Mouse (Mus musculus) CD4-positive, CD25-positive, alpha-beta regulatory T cell, adult 2 months (primary cell): Measurements from ENCODE around the gene Numb.

Experiments
- DNase-seq: peaks from one replicate; pipeline ENCODE4 v3.0.0-alpha.2; 2012; ENCODE audit warnings: low read depth, low spot score

Numb gene

GRCm38 (mm10) chr12:83782669-83783068 is 139.1 kb downstream of the Numb start:
- no peak for DNase-seq

GRCm38 (mm10) chr12:83781640-83782278 is 140.0 kb downstream of the Numb start:
- no peak for DNase-seq

GRCm38 (mm10) chr12:83781204-83781603 is 140.5 kb downstream of the Numb start:
- no peak for DNase-seq

- no peak for DNase-seq
These were observed 141.6 kb downstream of the Numb start for GRCm38 (mm10) chr12:83780181-83780580.

- no peak for DNase-seq
These were observed 145.0 kb downstream of the Numb start for GRCm38 (mm10) chr12:83776766-83777165.

GRCm38 (mm10) chr12:83775621-83776020 is 146.1 kb downstream of the Numb start:
- no peak for DNase-seq

- DNase-seq, result peak; percentile 65
These were observed 151.1 kb downstream of the Numb start for GRCm38 (mm10) chr12:83770418-83771256.

GRCm38 (mm10) chr12:83768235-83768899 is 153.4 kb downstream of the Numb start:
- no peak for DNase-seq

- no peak for DNase-seq
These were observed 153.9 kb downstream of the Numb start for GRCm38 (mm10) chr12:83767833-83768232.

- DNase-seq, result no peak
These were observed 155.7 kb downstream of the Numb start for GRCm38 (mm10) chr12:83765965-83766603.

- DNase-seq, result no peak
These were observed 157.2 kb downstream of the Numb start for GRCm38 (mm10) chr12:83764519-83764918.

- DNase-seq, result no peak
These were observed 157.7 kb downstream of the Numb start for GRCm38 (mm10) chr12:83764044-83764365.

GRCm38 (mm10) chr12:83763311-83764043 is 158.3 kb downstream of the Numb start, which contains the start of gene Papln:
Gene Papln, plus strand, starts transcription at chr12:83763634.
- DNase-seq, result peak; percentile 51

GRCm38 (mm10) chr12:83762706-83763105 is 159.0 kb downstream of the Numb start:
- DNase-seq, result peak; percentile 40

- no peak for DNase-seq
These were observed 161.5 kb downstream of the Numb start for GRCm38 (mm10) chr12:83760201-83760600.

GRCm38 (mm10) chr12:83758735-83759134 is 163.0 kb downstream of the Numb start:
- DNase-seq, result no peak

- no peak for DNase-seq
These were observed 169.2 kb downstream of the Numb start for GRCm38 (mm10) chr12:83752495-83752894.

- no peak for DNase-seq
These were observed 172.5 kb downstream of the Numb start for GRCm38 (mm10) chr12:83749186-83749585.
